Mouse (Mus musculus): Measurements from ENCODE around the gene Slc48a1.

Slc48a1 gene

GRCm38 (mm10) chr15:97781961-97782748 is 3.8 kb downstream of the Slc48a1 start:
- no peak for DNase-seq (ENCODE audit: low read depth, low spot score)

- no peak for DNase-seq (ENCODE audit: low read depth, low spot score)
These were observed 4.4 kb downstream of the Slc48a1 start for GRCm38 (mm10) chr15:97782749-97783105.

GRCm38 (mm10) chr15:97784092-97784559 is 5.8 kb downstream of the Slc48a1 start:
- DNase-seq (ENCODE audit: low read depth, low spot score), result peak; percentile 61

- DNase-seq (ENCODE audit: low read depth, low spot score), result no peak
These were observed 6.3 kb downstream of the Slc48a1 start for GRCm38 (mm10) chr15:97784561-97785161.

- DNase-seq (ENCODE audit: low read depth, low spot score), result no peak
These were observed 7.6 kb downstream of the Slc48a1 start for GRCm38 (mm10) chr15:97785731-97786411.

- DNase-seq (ENCODE audit: low read depth, low spot score), result no peak
These were observed 8.2 kb downstream of the Slc48a1 start for GRCm38 (mm10) chr15:97786412-97787112.

GRCm38 (mm10) chr15:97787148-97787798 is 9.0 kb downstream of the Slc48a1 start:
- DNase-seq (ENCODE audit: low read depth, low spot score), result no peak

- DNase-seq (ENCODE audit: low read depth, low spot score), result no peak
These were observed 9.7 kb downstream of the Slc48a1 start for GRCm38 (mm10) chr15:97787799-97788667.

- DNase-seq (ENCODE audit: low read depth, low spot score), result no peak
These were observed 10.5 kb downstream of the Slc48a1 start for GRCm38 (mm10) chr15:97788821-97789220.

GRCm38 (mm10) chr15:97789761-97790505 is 11.6 kb downstream of the Slc48a1 start:
- DNase-seq (ENCODE audit: low read depth, low spot score), result no peak

- DNase-seq (ENCODE audit: low read depth, low spot score), result no peak
These were observed 12.9 kb downstream of the Slc48a1 start for GRCm38 (mm10) chr15:97791126-97791700.

GRCm38 (mm10) chr15:97793386-97794153 is 15.2 kb downstream of the Slc48a1 start:
- no peak for DNase-seq (ENCODE audit: low read depth, low spot score)

- DNase-seq (ENCODE audit: low read depth, low spot score), result no peak
These were observed 15.9 kb downstream of the Slc48a1 start for GRCm38 (mm10) chr15:97794268-97794667.

- DNase-seq (ENCODE audit: low read depth, low spot score), result no peak
These were observed 17.4 kb downstream of the Slc48a1 start for GRCm38 (mm10) chr15:97795559-97796235.

- no peak for DNase-seq (ENCODE audit: low read depth, low spot score)
These were observed 18.5 kb downstream of the Slc48a1 start for GRCm38 (mm10) chr15:97796674-97797310.

GRCm38 (mm10) chr15:97798134-97798533 is 19.8 kb downstream of the Slc48a1 start:
- no peak for DNase-seq (ENCODE audit: low read depth, low spot score)

GRCm38 (mm10) chr15:97799446-97799845 is 21.1 kb downstream of the Slc48a1 start:
- DNase-seq (ENCODE audit: low read depth, low spot score), result no peak

GRCm38 (mm10) chr15:97800853-97801252 is 22.5 kb downstream of the Slc48a1 start:
- no peak for DNase-seq (ENCODE audit: low read depth, low spot score)

All from retina, adult 2 months (tissue).